Mouse (Mus musculus): Measurements from ENCODE around the gene Tle4.

Tle4 gene

DNA sequence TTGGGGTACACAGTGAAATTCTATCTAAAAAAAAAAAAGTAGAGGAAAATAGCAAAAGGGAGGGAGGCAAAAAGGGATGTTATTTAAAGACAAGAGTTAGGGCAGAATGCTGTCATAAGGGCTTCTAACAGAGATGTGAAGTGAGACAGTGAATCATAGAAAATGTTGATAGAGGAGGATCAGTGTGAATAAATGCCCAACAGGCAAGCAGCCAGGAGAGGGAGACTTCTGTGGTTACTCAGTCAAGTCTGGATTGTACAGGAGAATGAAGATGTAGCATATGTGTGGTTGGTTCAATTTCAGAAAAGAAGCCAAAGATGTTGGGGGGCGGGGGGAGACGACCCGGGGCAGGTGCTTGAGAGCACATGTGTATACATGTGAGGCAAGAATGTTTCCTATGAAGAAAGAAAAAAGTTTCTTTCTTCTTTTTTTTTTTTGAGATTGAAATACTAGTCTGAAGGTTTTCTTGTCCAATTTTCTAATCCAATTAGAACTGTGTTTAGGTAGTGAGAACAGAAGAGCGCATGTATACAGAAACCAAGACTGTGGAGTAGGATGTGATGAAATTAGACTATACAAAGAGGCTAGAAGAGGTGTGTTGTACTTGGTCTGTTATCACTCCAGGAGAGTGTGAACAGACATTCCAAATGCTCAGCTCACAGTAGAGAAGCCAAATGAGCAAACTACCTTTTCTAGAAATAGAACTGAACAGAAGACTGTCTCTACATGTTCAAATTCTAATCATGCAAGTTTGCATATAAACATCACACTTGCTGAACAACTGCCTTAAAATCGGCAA, 134.4 kb downstream of the Tle4 start:
- DNase-seq (ENCODE audit: low read depth): peak; percentile 68

DNA sequence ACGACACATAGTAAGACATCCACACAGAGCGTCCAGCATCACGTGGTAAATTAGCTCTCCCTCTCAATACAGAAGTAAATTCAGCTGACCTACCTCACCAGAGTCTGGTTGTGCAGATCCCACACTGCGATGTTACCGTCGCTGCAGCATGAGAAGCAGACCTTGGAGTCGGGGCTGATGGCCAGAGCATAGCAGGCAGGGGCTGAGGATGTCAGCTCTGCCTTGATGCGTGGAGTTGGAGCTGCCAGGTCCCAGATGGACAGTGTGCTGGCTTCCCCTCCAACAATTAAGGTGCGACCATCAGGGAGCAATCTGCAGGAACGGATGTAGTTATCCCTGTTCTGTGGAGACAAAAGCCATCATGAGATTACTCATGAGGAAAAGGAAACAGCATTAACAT, 144.4 kb downstream of the Tle4 start:
- DNase-seq (ENCODE audit: low read depth): no peak

DNA sequence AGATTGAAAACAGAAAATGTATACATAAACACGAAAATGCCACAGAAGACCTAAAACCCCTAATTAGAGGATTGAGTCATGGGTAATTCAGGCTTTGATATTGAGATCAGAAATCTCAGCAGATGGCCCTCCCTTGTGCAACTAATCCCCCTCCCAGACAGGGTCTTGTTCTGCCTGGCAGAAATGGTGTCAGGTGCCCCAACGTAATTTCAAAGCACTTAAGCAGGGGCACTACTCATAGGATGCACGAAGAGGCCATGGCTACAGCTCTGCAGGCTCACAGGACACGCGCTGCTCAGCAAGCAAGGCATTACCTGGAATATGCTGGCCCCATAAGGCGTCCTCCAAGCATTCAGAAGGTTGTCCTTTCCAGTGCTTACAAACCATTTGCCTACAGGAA, 146.5 kb downstream of the Tle4 start:
- DNase-seq (ENCODE audit: low read depth): no peak

DNA sequence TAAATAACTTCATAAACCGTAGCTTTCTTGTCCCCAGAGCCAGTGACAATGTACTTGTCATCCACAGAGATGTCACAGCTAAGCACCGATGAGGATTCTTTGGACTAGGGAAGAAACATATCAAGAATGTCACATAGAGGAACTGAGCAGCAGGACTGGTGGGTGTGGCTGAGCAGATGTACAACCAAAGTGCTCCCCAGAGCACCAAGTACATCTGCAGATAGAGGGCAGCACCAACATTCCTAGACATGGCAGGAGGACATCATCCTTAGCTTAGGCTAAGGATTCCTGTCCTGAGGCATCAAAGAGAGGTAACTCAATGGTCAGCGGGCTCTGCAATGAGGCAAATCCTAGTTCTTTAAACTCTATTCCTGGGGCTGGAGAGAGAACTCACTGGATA, 148.1 kb downstream of the Tle4 start:
- DNase-seq (ENCODE audit: low read depth): peak; percentile 25

DNA sequence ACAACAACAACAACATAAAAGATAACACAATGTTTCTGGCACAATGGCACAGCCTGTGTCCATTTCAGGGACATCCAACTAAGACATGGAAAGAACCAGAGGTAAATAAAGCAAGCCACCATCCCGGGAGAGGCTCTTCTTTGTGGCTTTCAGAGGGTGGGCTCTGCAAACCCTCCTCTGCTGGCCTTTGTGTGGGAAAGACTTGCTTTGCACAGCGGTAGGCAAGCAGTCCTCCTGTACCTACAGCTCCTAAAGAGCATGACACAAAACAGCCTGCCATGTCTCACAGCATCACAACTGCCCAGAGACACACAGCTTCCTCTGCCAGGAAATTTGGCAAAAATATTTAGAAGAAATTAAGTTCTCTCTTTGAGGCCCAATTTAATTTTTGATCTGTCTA, 149.3 kb downstream of the Tle4 start:
- no peak for DNase-seq (ENCODE audit: low read depth)

DNA sequence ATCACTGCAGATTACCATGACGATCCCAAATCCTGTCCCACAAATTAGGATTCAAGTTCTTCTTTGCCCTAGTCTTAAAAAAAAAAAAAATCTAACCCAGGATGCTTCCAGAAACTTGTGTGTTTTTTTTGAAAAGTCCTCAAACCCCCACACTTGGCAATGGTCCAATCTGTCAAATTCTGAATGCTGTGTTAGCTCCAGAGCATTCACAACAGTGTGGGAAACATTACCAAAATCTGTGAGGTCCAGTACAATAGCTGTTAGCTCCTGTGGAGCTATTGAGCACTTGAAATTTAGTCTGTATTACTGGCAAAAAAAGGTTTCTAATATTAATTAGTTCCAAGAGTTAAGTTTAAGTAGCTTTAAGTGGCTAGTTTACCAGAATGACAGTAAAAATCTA, 150.4 kb downstream of the Tle4 start:
- DNase-seq (ENCODE audit: low read depth): peak; percentile 6

DNA sequence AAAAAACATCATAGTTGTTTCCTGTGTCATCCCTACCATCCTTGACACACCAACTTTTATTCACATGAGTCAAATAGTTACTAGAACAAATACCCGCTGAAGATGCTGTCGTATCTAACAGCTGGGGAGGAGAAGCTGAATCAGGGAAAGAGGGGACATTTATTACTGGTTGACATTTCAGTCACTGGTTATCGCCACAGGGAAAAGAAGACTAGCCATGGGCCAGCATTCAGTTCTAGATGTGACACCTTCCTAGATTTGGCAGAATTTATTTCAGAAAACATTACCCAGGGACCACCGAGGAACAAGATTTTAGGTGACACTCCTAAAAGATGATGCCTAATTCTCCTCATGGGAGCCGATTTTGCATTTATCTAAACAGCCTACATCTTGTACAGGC, 156.0 kb downstream of the Tle4 start:
- DNase-seq (ENCODE audit: low read depth): no peak

DNA sequence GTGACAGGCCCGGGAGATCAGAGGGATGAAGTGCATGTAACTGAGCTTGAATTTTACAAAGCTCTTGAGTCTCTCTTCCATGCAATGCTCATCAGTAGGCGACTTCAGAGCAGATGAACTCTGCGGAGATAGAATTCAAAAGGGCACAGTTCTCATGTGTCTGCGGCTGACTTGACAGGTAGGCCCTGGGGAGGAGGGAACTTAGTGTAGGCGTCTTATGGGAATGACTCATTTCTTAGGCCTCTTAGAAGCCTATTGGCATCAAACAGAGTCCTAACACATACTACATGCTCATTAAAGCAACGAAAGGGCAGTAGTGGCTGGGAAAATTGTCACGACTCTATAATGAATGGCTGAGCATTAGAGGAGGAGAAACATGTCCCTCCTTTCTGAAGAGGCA, 160.6 kb downstream of the Tle4 start:
- DNase-seq (ENCODE audit: low read depth): no peak

DNA sequence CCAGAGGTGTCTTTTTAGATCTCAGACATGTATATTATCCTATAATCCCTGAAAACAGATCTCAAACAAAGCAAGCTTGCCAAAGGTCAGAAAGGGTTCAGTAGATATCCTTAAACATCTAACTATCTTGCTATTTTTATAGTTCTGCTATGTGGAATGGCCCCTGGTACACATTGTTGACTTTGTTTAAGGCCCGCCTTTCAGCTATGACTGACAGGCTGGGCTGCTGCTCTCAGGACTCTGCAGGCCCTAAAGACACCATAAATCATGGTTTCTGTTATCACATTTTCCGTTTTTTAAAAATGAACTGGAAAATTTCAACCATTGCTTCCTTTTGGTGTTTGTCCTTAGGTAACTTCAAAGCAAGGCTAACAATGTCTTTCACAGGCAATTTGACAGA, 161.3 kb downstream of the Tle4 start:
- no peak for DNase-seq (ENCODE audit: low read depth)

DNA sequence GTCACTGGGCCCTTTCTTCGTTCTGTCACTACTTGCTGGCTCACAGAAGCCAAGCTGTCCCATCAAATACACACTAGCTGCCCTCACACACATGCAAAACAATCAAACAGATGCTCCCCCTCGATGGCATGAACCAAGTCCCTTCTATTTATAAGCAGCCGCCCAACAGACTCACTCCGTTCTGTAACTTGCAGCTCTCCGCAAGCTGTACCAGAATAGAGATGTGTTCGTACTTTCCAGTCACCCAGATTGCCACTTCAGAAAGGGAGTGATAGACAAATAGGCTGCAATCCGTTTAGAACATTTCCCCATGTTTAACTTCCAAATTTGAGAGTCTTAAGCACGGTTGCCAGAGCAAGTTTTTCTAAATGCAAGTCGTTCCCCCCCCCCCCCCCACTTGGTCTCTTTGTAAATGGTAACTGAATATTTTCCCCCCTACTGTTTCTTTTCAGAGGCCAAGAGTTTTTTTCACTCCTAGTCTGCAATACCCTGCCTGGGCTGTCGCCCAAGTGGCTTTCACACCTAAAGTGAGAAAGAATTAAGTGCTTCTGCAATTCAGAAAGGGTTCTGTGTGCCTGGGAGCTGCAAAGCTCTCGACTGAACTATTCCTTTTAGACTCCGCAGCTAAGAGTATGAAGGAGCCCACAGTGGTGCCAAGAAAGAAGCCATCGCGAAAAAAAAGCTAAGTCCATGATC, 162.0 kb downstream of the Tle4 start:
- DNase-seq (ENCODE audit: low read depth): no peak

DNA sequence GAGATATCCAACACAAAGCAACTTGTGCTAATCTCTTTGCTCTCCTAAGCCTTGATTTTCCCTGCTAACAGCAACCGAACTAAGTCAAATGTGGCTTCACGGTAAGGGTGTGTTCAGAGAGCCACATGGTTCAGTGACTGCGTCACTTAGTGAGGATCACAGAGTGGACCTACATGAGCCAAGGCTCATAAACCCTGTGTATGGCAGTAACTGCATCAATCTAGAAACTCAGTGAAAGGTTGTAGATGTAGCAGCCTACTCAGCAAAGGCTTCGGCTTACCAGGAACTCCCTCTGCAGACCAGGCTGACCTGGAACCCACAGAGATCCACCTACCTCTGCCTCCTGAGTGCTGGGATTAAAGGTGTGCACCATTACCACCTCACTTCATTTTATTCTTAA, 164.0 kb downstream of the Tle4 start:
- no peak for DNase-seq (ENCODE audit: low read depth)

DNA sequence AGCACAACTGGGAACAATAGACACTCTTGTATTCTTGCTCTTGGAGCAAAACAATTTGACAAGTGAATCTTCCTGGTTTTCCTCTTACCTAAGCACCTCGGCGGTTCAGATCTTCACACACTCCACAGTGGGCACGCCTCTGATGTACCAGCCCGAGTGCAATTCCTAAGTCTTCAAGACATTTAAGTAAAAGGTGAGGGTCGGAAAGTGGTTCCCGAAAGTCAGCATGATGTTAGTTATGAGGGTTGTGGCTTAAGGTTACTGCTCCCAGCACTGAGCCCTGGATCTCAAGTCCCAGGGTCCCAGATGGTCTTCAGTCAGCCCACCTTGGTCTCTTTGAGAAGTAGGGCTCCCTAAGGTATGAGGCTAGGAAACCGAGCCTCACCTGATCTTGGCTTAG, 165.4 kb downstream of the Tle4 start:
- no peak for DNase-seq (ENCODE audit: low read depth)

DNA sequence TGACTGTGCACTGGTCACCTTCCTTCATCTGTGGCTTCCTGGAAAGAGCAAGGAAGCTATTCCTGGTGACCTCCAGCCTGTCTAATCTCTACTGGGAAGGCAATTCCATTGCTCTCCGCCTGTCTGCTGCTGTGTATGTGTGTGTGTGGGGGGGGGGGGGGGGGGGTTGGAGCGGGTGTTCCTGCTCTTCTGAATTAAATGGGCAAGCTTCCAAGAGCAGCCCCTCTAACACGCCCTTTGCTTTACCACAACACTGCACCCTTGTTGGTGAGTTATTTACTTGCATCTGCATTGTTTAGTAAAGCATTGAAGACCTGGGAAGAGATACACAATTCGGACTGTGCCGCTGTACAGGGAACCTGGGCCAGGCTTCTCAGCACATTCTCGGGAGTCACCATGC, 170.9 kb downstream of the Tle4 start:
- no peak for DNase-seq (ENCODE audit: low read depth)

DNA sequence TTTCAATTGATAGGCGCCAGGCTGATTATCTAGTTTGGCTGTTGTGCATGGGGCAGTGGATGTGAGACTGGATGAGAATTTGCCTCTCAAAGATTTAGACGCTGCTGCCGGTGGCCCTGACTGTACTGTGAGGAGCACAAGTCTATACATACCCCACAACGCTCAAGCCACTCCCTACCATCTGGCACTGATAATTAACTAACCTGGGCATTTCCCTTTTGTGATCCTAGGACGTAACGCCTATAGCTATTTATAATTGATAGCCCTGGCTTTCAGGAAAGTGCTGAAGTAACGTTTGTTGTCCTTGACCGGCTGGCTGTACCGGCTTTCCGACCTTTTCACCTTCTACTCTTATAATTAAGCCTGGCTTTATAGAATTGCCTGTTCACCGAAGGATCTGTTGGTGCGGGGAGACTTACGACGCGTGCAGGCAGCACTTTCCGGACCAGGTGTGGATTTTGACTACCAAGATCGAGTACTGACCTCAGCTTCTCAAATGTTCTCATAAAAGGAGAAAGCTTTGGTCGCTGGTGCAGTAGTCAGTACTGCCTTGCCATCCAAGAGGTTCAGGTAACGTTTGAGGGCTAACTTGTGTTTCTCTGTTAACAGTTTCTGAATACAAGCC, 171.5 kb downstream of the Tle4 start:
- no peak for DNase-seq (ENCODE audit: low read depth)

DNA sequence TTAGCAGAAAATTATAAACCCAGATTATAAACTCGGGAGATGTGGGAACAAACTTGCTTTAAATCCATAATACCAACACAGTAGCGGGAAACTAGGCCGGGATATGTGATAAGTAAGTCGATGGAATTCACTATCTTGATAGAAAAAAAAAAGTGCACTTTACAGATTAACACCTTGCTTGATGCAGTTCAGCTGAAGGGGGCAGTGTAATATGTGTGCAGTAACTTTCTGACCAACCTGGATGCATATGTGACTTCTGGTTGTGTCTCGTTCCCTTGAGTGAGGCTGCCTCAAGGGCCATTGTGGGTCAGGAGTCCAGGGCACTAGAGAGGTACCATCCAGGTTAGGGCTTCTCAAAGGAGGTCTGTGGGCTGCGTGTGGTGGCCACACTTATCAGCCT, 172.7 kb downstream of the Tle4 start:
- no peak for DNase-seq (ENCODE audit: low read depth)

DNA sequence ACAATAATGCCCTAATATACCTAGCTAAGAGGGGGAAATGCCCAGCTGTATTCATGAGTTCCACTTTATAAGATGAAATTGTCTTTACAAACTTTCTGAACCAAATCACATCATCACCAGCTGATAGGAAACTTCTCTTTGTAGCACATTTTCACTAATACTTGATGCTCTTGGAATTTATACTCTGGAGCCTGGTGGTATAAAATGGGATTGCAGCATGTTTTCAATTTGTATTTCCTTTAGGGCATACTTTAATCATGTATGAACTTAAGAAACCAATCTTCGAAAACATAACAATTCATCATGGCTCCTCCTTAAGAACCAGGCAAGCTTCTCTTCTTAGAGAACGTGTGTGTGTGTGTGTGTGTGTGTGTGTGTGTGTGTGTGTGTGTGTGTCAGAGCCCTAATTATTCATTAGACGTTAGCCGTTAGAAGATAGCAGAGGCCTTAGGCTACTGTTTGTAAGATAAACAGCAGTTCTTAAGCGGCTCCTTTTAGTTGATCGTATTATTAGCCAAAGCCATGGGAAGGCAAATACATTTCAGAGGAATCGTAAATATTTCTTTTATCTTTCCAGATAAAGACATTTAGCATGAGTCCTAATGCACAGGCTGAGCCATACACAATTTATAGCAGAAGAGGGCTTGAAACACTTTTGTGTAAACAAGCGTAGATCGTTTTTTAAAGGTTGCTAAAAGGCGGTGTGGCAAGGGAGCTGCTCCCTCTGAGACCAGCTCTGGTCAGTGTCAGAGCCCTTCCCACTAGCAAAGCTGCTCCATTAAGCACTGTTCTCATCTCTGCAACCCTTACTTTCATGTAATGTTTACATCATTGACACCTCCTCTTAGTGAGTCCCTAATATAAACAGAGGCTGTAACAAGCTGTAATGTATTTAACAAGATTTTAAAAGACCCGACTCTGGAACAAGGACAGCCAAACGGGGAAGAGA, 173.6 kb downstream of the Tle4 start:
- DNase-seq (ENCODE audit: low read depth): peak; percentile 27

DNA sequence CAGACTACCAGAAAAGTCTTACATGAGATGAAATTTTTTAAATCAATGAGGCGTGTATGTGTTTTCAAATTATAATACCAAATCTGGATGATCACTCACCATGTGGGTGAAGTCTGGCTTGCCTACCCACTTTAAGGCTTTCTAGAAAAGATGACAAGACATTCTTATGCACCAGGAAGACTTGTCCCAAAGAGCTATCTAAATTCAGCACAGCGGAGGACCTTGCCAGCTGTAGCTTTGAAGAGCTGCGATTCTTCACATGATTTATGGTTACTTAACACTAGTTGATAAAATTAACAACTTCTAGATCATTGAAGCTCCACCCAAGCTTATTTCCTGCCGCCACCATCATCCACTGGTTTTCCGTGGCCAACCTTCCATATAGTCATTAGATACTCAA, 176.2 kb downstream of the Tle4 start:
- no peak for DNase-seq (ENCODE audit: low read depth)

DNA sequence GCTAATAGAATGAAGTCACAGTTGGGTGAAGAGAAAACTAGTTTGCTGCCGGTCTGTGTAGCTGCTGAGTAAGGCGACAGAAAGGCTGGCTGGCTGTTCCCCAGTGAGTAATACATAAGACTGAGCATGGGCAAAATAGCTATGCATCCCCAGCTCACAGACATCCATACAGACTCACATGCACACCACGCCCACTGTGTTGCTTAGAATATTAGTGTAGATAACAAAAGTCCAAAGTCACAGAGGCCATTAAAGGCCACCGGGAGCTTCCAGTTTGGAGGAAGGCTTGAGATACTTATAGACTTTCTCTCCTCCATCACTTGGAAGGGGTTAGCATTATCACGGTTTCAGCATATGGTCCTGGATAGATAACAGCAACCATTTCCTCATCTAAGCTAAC, 178.0 kb downstream of the Tle4 start:
- DNase-seq (ENCODE audit: low read depth): no peak

DNA sequence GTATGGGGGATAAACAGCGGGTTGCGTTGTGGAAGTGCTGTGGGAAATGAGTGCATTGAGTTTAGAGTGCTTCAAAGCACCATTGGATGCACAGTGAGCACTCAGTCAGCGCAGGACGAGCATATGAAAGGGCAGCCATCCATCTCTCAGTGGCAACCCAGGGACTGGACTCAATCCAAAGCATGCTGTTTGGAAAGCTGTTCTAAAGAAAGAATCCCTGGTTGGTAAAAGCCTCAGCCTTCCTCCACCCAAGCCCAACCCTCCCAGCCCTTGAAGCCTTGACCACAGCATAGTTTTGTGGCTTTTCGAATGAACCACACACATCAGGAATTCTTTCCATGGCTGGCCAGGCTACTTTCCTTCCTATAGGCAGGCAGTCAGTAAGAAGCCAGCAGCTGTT, 181.0 kb downstream of the Tle4 start:
- DNase-seq (ENCODE audit: low read depth): peak; percentile 77

DNA sequence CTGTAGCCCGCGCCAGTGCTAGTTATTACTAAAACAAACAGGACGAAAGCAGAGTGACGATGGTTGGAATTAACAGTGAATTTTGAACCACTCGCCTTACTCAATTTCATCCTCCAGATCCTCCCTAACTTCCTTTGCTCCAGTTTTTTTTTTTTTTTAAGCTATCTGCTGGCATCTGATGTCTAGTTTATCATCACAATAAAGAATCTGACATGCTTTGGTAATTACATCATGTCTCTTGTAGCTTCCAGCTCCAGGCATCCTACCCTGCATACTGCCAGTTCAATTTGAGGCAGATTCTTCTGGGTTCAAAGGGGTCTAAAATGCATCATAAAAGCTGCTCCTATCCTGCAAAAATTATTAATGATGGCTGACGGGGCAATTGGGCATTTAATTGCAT, 181.9 kb downstream of the Tle4 start:
- no peak for DNase-seq (ENCODE audit: low read depth)

DNA sequence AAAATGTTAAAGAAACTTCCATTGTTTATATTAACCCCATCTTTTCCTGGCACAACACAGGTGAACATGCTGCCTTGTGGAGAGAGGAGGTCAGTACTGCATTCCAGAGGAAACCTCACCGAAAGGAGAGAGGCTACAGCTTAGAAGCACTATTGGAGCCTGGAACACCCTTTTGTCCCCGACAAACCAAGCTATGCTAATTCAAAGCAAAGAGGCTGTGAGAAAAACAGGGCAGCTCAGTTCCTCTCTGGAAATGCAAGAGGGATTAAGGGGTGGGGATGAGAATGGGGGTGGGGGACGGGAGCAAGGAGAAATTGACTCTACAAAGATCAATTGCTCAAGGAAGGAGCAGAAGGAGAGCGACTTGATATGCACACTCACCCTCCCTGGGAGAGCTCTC, 182.9 kb downstream of the Tle4 start:
- no peak for DNase-seq (ENCODE audit: low read depth)

DNA sequence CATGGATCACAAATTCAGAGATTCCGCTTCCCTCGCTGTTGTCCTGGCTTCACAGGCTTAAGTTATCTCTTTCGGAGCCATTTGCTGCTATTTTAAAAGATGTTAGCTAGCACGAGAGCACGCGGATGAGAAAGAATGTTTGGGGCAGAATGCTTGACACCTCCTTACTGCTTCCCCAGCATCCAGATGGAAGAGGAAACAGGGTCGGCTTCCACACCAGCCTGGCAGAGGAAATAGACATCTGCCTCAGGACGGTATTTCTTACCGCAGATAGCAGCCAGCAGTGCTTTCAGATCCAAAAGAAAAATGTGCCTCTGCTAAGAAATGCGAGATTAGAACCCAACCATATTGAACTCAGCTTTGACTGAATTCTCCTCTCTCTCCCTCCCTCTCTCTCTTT, 191.2 kb downstream of the Tle4 start:
- no peak for DNase-seq (ENCODE audit: low read depth)

Data from NIH3T3 (cell line).